Mouse (Mus musculus) liver, adult 2 months (tissue): ENCODE results near the gene Susd1.

Source experiments
- CTCF ChIP-seq: fragments of 200-500 bp; IDR thresholded peaks from 2 replicates; pipeline ENCODE4 v1.5.1; 2011; ENCODE audit warnings: low read depth, low read length, control low read depth
- POLR2A ChIP-seq: fragments of 200-500 bp; IDR thresholded peaks from 2 replicates; pipeline ENCODE4 v1.6.1; 2011; ENCODE audit warnings: low read length, control low read depth; ENCODE audit not compliant: insufficient read depth; ENCODE audit errors: extremely low read depth

DNA sequence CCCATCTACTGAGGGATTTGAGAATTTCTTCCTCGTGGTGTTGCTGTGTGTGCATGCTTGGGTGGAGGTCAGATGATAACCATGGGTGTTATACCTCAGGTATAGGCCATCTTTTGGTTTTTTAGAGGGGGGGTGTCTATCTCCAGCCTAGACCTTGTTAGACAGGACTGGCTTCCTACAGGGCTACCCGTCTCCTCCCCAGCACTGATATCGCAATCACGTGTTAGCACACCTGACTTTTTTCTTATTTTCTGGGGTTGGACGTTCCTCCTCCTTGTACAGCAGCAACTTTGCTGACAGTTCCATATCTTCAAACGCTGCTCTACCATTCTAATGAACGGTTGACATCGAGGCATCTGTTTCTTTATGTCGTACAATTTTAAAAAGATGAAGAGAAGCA, 160.5 kb downstream of the Susd1 start:
- TF ChIP-seq POLR2A (no peak), CTCF (no peak)
